Mouse (Mus musculus): Measurements from ENCODE around the gene Haspin. TPM values are rescaled to one million over a fixed set of nuclear protein-coding genes. Genes with fewer than 3 reads are reported as not detected.

Haspin gene
- polyA plus RNA-seq, 1 experiment from 2014 or later = 23.6 TPM

- Histone ChIP-seq H3K9me3 (ENCODE audit: control insufficient read depth, low read length) (no peaks in the 10 kb centered on the region; the same call in 1 of the 2 replicates), H3K36me3 (ENCODE audit: control insufficient read depth, insufficient read depth, low read length) (peaks cover 11% of the 10 kb centered on the region; the same call in 1 of the 2 replicates), H3K4me2 (ENCODE audit: low read depth, low read length, severe bottlenecking) (no peak overlapping the region), H3K27ac (ENCODE audit: low read depth, low read length) (no peak overlapping the region), H3K4me1 (replicated peaks; ENCODE audit: control insufficient read depth, insufficient read depth, low read length) (peaks cover 3% of the 10 kb centered on the region; the same call in 1 of the 2 replicates), H3K4me3 (ENCODE audit: low read depth, low read length) (no peak overlapping the region), H3K9ac (ENCODE audit: low read length) (no peak overlapping the region), H3K27me3 (ENCODE audit: control insufficient read depth, insufficient read depth, low read length) (no peaks in the 10 kb centered on the region)
- DNase-seq (ENCODE audit: low spot score) = no peak
- ATAC-seq (replicated peaks; ENCODE audit: low FRiP score) = no peak
- 91% methylated on average over 5 of the region's 5 CpGs for WGBS
These were observed 3.9 kb downstream of the Haspin start for GRCm38 (mm10) chr11:73134222-73134621.

GRCm38 (mm10) chr11:73132999-73133398, 5.1 kb downstream of the Haspin start:
- H3K27ac ChIP-seq (ENCODE audit: low read depth, low read length) = no peak overlapping the region
- H3K9ac ChIP-seq (ENCODE audit: low read length) = no peak overlapping the region
- no peak for ATAC-seq (replicated peaks; ENCODE audit: low FRiP score)
- no peaks in the 10 kb centered on the region; the same call in 1 of the 2 replicates for H3K9me3 ChIP-seq (ENCODE audit: control insufficient read depth, low read length)
- peaks cover 11% of the 10 kb centered on the region; the same call in 1 of the 2 replicates for H3K36me3 ChIP-seq (ENCODE audit: control insufficient read depth, insufficient read depth, low read length)
- DNase-seq (ENCODE audit: low spot score) = no peak
- H3K4me3 ChIP-seq (ENCODE audit: low read depth, low read length) = no peak overlapping the region
- H3K4me1 ChIP-seq (replicated peaks; ENCODE audit: control insufficient read depth, insufficient read depth, low read length) = peaks cover 3% of the 10 kb centered on the region; the same call in 1 of the 2 replicates
- 96% methylated on average over 6 of the region's 6 CpGs for WGBS
- no peaks in the 10 kb centered on the region for H3K27me3 ChIP-seq (ENCODE audit: control insufficient read depth, insufficient read depth, low read length)
- H3K4me2 ChIP-seq (ENCODE audit: low read depth, low read length, severe bottlenecking) = no peak overlapping the region

DNA sequence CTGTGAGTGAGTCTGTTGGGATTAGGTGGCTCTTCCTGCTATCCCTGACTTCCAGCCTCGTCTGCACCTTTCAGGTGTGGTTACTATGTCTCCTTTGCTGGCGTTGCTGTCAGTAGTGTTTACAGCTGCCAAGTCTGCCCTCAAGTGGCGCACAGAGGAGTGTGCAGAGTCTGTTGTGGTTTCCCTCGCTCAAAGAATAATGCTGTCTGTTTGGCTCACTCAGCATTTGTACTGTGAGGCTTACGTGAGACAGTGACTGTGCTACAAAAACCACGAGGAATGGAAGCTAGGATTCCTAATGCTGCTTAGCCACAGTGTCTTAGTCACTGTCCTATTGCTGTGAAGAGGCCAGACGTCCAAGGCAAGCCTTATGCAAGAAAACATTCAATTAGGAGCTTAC, 7.1 kb downstream of the Haspin start:
- peaks cover 3% of the 10 kb centered on the region; the same call in 1 of the 2 replicates for H3K4me1 ChIP-seq (replicated peaks; ENCODE audit: control insufficient read depth, insufficient read depth, low read length)
- WGBS = 87% methylated on average over 7 of the region's 7 CpGs
- no peaks in the 10 kb centered on the region for H3K27me3 ChIP-seq (ENCODE audit: control insufficient read depth, insufficient read depth, low read length)
- peaks cover 11% of the 10 kb centered on the region; the same call in 1 of the 2 replicates for H3K36me3 ChIP-seq (ENCODE audit: control insufficient read depth, insufficient read depth, low read length)
- no peak for DNase-seq (ENCODE audit: low spot score)
- ATAC-seq (replicated peaks; ENCODE audit: low FRiP score) = no peak
- no peak overlapping the region for H3K9ac ChIP-seq (ENCODE audit: low read length)
- no peak overlapping the region for H3K27ac ChIP-seq (ENCODE audit: low read depth, low read length)
- no peak overlapping the region for H3K4me3 ChIP-seq (ENCODE audit: low read depth, low read length)
- H3K4me2 ChIP-seq (ENCODE audit: low read depth, low read length, severe bottlenecking) = no peak overlapping the region
- no peaks in the 10 kb centered on the region; the same call in 1 of the 2 replicates for H3K9me3 ChIP-seq (ENCODE audit: control insufficient read depth, low read length)

GRCm38 (mm10) chr11:73126495-73126894, 11.6 kb downstream of the Haspin start:
- H3K9me3 ChIP-seq (ENCODE audit: control insufficient read depth, low read length) = no peaks in the 10 kb centered on the region
- no peak for DNase-seq (ENCODE audit: low spot score)
- no peaks in the 10 kb centered on the region for H3K27me3 ChIP-seq (ENCODE audit: control insufficient read depth, insufficient read depth, low read length)
- H3K4me2 ChIP-seq (ENCODE audit: low read depth, low read length, severe bottlenecking) = no peak overlapping the region
- no peaks in the 10 kb centered on the region for H3K36me3 ChIP-seq (ENCODE audit: control insufficient read depth, insufficient read depth, low read length)
- no peak overlapping the region for H3K9ac ChIP-seq (ENCODE audit: low read length)
- H3K4me1 ChIP-seq (replicated peaks; ENCODE audit: control insufficient read depth, insufficient read depth, low read length) = no peaks in the 10 kb centered on the region
- H3K4me3 ChIP-seq (ENCODE audit: low read depth, low read length) = no peak overlapping the region
- no peak overlapping the region for H3K27ac ChIP-seq (ENCODE audit: low read depth, low read length)
- ATAC-seq (replicated peaks; ENCODE audit: low FRiP score) = no peak
- WGBS = 95% methylated on average over 6 of the region's 6 CpGs

GRCm38 (mm10) chr11:73111414-73111813, 26.7 kb downstream of the Haspin start:
- ATAC-seq (replicated peaks; ENCODE audit: low FRiP score) (no peak), DNase-seq (ENCODE audit: low spot score) (no peak)
- no peaks in the 10 kb centered on the region for H3K27me3 ChIP-seq (ENCODE audit: control insufficient read depth, insufficient read depth, low read length)
- no peaks in the 10 kb centered on the region for H3K36me3 ChIP-seq (ENCODE audit: control insufficient read depth, insufficient read depth, low read length)
- WGBS = 77% methylated on average over 6 of the region's 6 CpGs
- H3K9me3 ChIP-seq (ENCODE audit: control insufficient read depth, low read length) = no peaks in the 10 kb centered on the region
- H3K9ac ChIP-seq (ENCODE audit: low read length) = no peak overlapping the region
- H3K4me2 ChIP-seq (ENCODE audit: low read depth, low read length, severe bottlenecking) = no peak overlapping the region
- H3K4me1 ChIP-seq (replicated peaks; ENCODE audit: control insufficient read depth, insufficient read depth, low read length) = no peaks in the 10 kb centered on the region
- H3K4me3 ChIP-seq (ENCODE audit: low read depth, low read length) = no peak overlapping the region
- no peak overlapping the region for H3K27ac ChIP-seq (ENCODE audit: low read depth, low read length)

GRCm38 (mm10) chr11:73109941-73110340, 28.2 kb downstream of the Haspin start:
- Histone ChIP-seq H3K4me1 (replicated peaks; ENCODE audit: control insufficient read depth, insufficient read depth, low read length) (no peaks in the 10 kb centered on the region), H3K9ac (ENCODE audit: low read length) (no peak overlapping the region), H3K4me3 (ENCODE audit: low read depth, low read length) (no peak overlapping the region), H3K27ac (ENCODE audit: low read depth, low read length) (no peak overlapping the region), H3K36me3 (ENCODE audit: control insufficient read depth, insufficient read depth, low read length) (no peaks in the 10 kb centered on the region), H3K9me3 (ENCODE audit: control insufficient read depth, low read length) (no peaks in the 10 kb centered on the region), H3K27me3 (ENCODE audit: control insufficient read depth, insufficient read depth, low read length) (no peaks in the 10 kb centered on the region), H3K4me2 (ENCODE audit: low read depth, low read length, severe bottlenecking) (no peak overlapping the region)
- ATAC-seq (replicated peaks; ENCODE audit: low FRiP score) = no peak
- DNase-seq (ENCODE audit: low spot score) = no peak
- 82% methylated on average over 3 of the region's 3 CpGs for WGBS

DNA sequence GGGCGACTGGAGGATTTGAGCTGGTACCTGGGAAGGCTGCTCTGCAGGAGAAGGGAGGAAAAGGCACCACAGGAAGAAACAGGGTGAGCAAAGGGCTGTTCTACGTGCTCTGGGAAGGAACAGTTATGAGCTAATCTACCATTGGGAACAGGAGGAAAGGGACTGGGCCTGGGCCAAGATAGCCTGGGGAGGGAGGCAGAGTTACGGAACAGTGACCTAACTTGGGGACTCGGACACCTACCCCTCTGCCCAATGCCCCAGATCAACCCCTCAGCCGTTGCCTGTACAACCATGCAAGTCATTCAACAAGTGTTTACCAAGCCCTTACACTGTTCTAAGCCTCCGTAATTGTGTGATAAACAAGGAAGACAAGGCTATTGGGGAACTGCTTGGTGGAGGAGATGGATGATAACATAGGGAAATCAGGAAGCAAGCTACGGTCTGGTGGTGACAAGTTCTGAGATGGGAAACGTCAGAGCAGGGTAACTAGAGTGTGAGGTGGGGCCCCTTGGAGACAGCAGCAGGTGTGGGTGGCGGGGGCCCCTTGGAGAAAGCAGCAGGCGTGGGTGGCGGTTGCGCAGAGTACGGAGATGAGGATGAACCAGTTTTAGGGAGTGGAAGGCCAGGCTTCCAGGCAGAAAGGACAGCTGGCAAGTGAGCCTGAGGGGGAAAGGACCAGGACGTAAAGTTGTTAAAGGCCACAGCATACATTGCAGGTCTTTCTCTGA, 29.0 kb downstream of the Haspin start:
- DNase-seq (ENCODE audit: low spot score) (no peak), ATAC-seq (replicated peaks; ENCODE audit: low FRiP score) (no peak)
- Histone ChIP-seq H3K4me1 (replicated peaks; ENCODE audit: control insufficient read depth, insufficient read depth, low read length) (no peaks in the 10 kb centered on the region), H3K9ac (ENCODE audit: low read length) (no peak overlapping the region), H3K36me3 (ENCODE audit: control insufficient read depth, insufficient read depth, low read length) (no peaks in the 10 kb centered on the region), H3K4me2 (ENCODE audit: low read depth, low read length, severe bottlenecking) (no peak overlapping the region), H3K27ac (ENCODE audit: low read depth, low read length) (no peak overlapping the region), H3K27me3 (ENCODE audit: control insufficient read depth, insufficient read depth, low read length) (no peaks in the 10 kb centered on the region), H3K4me3 (ENCODE audit: low read depth, low read length) (no peak overlapping the region), H3K9me3 (ENCODE audit: control insufficient read depth, low read length) (no peaks in the 10 kb centered on the region)
- WGBS = 81% methylated on average over 14 of the region's 14 CpGs

DNA sequence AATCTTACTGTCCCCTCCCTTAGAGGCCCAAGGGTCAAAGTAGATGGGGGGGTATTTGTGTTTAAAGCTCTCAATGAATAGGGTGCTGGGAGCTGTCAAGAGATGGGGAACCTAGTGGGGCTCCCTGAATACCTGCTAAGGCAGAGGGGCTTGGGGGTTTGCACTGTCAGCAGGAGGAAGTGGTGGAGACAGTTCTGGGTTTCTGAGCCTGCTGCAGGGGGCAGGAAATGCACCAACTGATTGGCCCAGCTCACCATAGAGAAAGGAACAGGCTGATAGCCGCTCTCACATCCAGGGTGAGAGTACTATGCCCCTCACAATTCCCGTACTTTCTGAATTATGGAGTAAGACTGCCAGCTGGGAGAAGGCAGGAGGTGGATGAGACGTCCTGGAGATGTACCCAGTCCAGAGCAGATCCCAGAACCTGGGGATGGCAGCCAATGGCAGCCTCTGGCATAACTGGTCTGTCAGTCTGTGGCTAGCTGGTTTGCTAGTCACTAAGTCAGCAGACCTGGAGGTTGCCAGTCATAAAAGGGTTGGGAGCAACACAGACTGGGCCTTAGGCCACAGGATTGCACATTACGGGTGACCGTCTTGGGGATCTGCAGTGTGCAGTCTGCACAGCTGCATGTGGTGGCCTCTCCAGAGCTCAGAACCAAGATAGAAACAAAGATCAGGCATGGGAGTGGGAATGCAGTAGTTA, 29.7 kb downstream of the Haspin start:
- Histone ChIP-seq H3K27me3 (ENCODE audit: control insufficient read depth, insufficient read depth, low read length) (no peaks in the 10 kb centered on the region), H3K9ac (ENCODE audit: low read length) (no peak overlapping the region)

More for the DNA sequence above, 29.7 kb downstream of the Haspin start:
- Histone ChIP-seq H3K4me3 (ENCODE audit: low read depth, low read length) (no peak overlapping the region), H3K36me3 (ENCODE audit: control insufficient read depth, insufficient read depth, low read length) (no peaks in the 10 kb centered on the region), H3K27ac (ENCODE audit: low read depth, low read length) (no peak overlapping the region), H3K9me3 (ENCODE audit: control insufficient read depth, low read length) (no peaks in the 10 kb centered on the region), H3K4me1 (replicated peaks; ENCODE audit: control insufficient read depth, insufficient read depth, low read length) (no peaks in the 10 kb centered on the region), H3K4me2 (ENCODE audit: low read depth, low read length, severe bottlenecking) (no peak overlapping the region)
- 77% methylated on average over 5 of the region's 5 CpGs for WGBS
- ATAC-seq (replicated peaks; ENCODE audit: low FRiP score) (no peak), DNase-seq (ENCODE audit: low spot score) (no peak)

All from forebrain, embryonic 11.5 days (tissue).